Mouse (Mus musculus): Measurements from ENCODE around the gene Irx4. TPM values are rescaled to one million over a fixed set of nuclear protein-coding genes. Genes with fewer than 3 reads are reported as not detected.

Irx4 gene
- polyA plus RNA-seq, 1 experiment = not detected

- peaks cover 100% of the 10 kb centered on the region for H3K27me3 ChIP-seq (replicated peaks)
- TF ChIP-seq FLI1 (IDR thresholded peaks at IDR 0.05; ENCODE audit: low read length) = no peak
- TF ChIP-seq GATA1 (IDR thresholded peaks at IDR 0.05; ENCODE audit: borderline replicate concordance, low read length) = no peak
Measured at GRCm38 (mm10) chr13:73269251-73269650, 9.0 kb downstream of the Irx4 start.

GRCm38 (mm10) chr13:73269891-73270290 lies 9.6 kb downstream of the Irx4 start:
- TF ChIP-seq GATA1 (IDR thresholded peaks at IDR 0.05; ENCODE audit: borderline replicate concordance, low read length) = no peak
- TF ChIP-seq FLI1 (IDR thresholded peaks at IDR 0.05; ENCODE audit: low read length) = no peak
- peaks cover 100% of the 10 kb centered on the region for H3K27me3 ChIP-seq (replicated peaks)

More at GRCm38 (mm10) chr13:73269251-73269650, 9.0 kb downstream of the Irx4 start:
- Histone ChIP-seq H3K4me1 (peaks cover 26% of the 10 kb centered on the region), H3K4me3 (replicated peaks) (no peak overlapping the region), H3K9me3 (no peaks in the 10 kb centered on the region; the same call in 1 of the 2 replicates), H3K36me3 (replicated peaks; ENCODE audit: low read length) (no peaks in the 10 kb centered on the region)

GRCm38 (mm10) chr13:73270451-73271081 lies 10.3 kb downstream of the Irx4 start:
- Histone ChIP-seq H3K4me1 (peaks cover 15% of the 10 kb centered on the region), H3K36me3 (replicated peaks; ENCODE audit: low read length) (no peaks in the 10 kb centered on the region), H3K4me3 (replicated peaks) (no peak overlapping the region), H3K27me3 (replicated peaks) (peaks cover 100% of the 10 kb centered on the region), H3K9me3 (no peaks in the 10 kb centered on the region; the same call in 1 of the 2 replicates)
- no peak for TF ChIP-seq GATA1 (IDR thresholded peaks at IDR 0.05; ENCODE audit: borderline replicate concordance, low read length)
- TF ChIP-seq FLI1 (IDR thresholded peaks at IDR 0.05; ENCODE audit: low read length) = no peak

More at GRCm38 (mm10) chr13:73269891-73270290, 9.6 kb downstream of the Irx4 start:
- Histone ChIP-seq H3K36me3 (replicated peaks; ENCODE audit: low read length) (no peaks in the 10 kb centered on the region), H3K9me3 (no peaks in the 10 kb centered on the region; the same call in 1 of the 2 replicates), H3K4me3 (replicated peaks) (no peak overlapping the region), H3K4me1 (peaks cover 20% of the 10 kb centered on the region)

- Histone ChIP-seq H3K9me3 (no peaks in the 10 kb centered on the region; the same call in 1 of the 2 replicates), H3K4me1 (peaks cover 15% of the 10 kb centered on the region), H3K4me3 (replicated peaks) (peak overlapping the region; percentile 67), H3K27me3 (replicated peaks) (peaks cover 100% of the 10 kb centered on the region), H3K36me3 (replicated peaks; ENCODE audit: low read length) (no peaks in the 10 kb centered on the region)
- TF ChIP-seq FLI1 (IDR thresholded peaks at IDR 0.05; ENCODE audit: low read length) (no peak), GATA1 (IDR thresholded peaks at IDR 0.05; ENCODE audit: borderline replicate concordance, low read length) (no peak)
Measured at GRCm38 (mm10) chr13:73271336-73272242, 11.3 kb downstream of the Irx4 start.

GRCm38 (mm10) chr13:73272794-73273282 lies 12.6 kb downstream of the Irx4 start:
- no peak overlapping the region for H3K4me3 ChIP-seq (replicated peaks)
- no peaks in the 10 kb centered on the region for H3K36me3 ChIP-seq (replicated peaks; ENCODE audit: low read length)
- H3K4me1 ChIP-seq = peaks cover 15% of the 10 kb centered on the region
- peaks cover 94% of the 10 kb centered on the region for H3K27me3 ChIP-seq (replicated peaks)
- no peaks in the 10 kb centered on the region; the same call in 1 of the 2 replicates for H3K9me3 ChIP-seq
- TF ChIP-seq FLI1 (IDR thresholded peaks at IDR 0.05; ENCODE audit: low read length) (no peak), GATA1 (IDR thresholded peaks at IDR 0.05; ENCODE audit: borderline replicate concordance, low read length) (no peak)

- no peak overlapping the region for H3K4me3 ChIP-seq (replicated peaks)
- peaks cover 91% of the 10 kb centered on the region for H3K27me3 ChIP-seq (replicated peaks)
- TF ChIP-seq GATA1 (IDR thresholded peaks at IDR 0.05; ENCODE audit: borderline replicate concordance, low read length) = no peak
- H3K9me3 ChIP-seq = no peaks in the 10 kb centered on the region; the same call in 1 of the 2 replicates
- H3K36me3 ChIP-seq (replicated peaks; ENCODE audit: low read length) = no peaks in the 10 kb centered on the region
- peaks cover 15% of the 10 kb centered on the region for H3K4me1 ChIP-seq
Measured at GRCm38 (mm10) chr13:73273536-73273935, 13.3 kb downstream of the Irx4 start.

GRCm38 (mm10) chr13:73277361-73277760 lies 17.1 kb downstream of the Irx4 start:
- no peaks in the 10 kb centered on the region for H3K36me3 ChIP-seq (replicated peaks; ENCODE audit: low read length)
- TF ChIP-seq GATA1 (IDR thresholded peaks at IDR 0.05; ENCODE audit: borderline replicate concordance, low read length) (no peak), FLI1 (IDR thresholded peaks at IDR 0.05; ENCODE audit: low read length) (no peak)

GRCm38 (mm10) chr13:73277797-73278196 lies 17.5 kb downstream of the Irx4 start:
- H3K4me3 ChIP-seq (replicated peaks) = no peak overlapping the region
- no peaks in the 10 kb centered on the region for H3K9me3 ChIP-seq
- TF ChIP-seq GATA1 (IDR thresholded peaks at IDR 0.05; ENCODE audit: borderline replicate concordance, low read length) (no peak), FLI1 (IDR thresholded peaks at IDR 0.05; ENCODE audit: low read length) (no peak)
- H3K4me1 ChIP-seq = peaks cover 4% of the 10 kb centered on the region; the same call in 1 of the 2 replicates
- H3K27me3 ChIP-seq (replicated peaks) = peaks cover 67% of the 10 kb centered on the region
- H3K36me3 ChIP-seq (replicated peaks; ENCODE audit: low read length) = no peaks in the 10 kb centered on the region

More at GRCm38 (mm10) chr13:73277361-73277760, 17.1 kb downstream of the Irx4 start:
- Histone ChIP-seq H3K4me1 (peaks cover 4% of the 10 kb centered on the region; the same call in 1 of the 2 replicates), H3K27me3 (replicated peaks) (peaks cover 67% of the 10 kb centered on the region), H3K9me3 (no peaks in the 10 kb centered on the region), H3K4me3 (replicated peaks) (no peak overlapping the region)

GRCm38 (mm10) chr13:73279196-73279595 lies 18.9 kb downstream of the Irx4 start:
- no peak for TF ChIP-seq GATA1 (IDR thresholded peaks at IDR 0.05; ENCODE audit: borderline replicate concordance, low read length)
- no peak for TF ChIP-seq FLI1 (IDR thresholded peaks at IDR 0.05; ENCODE audit: low read length)
- Histone ChIP-seq H3K27me3 (replicated peaks) (peaks cover 59% of the 10 kb centered on the region), H3K36me3 (replicated peaks; ENCODE audit: low read length) (no peaks in the 10 kb centered on the region), H3K9me3 (no peaks in the 10 kb centered on the region), H3K4me3 (replicated peaks) (no peak overlapping the region), H3K4me1 (peaks cover 4% of the 10 kb centered on the region; the same call in 1 of the 2 replicates)

Measured in megakaryocyte, embryonic 14.5 days (primary cell).